Mouse (Mus musculus) liver, embryonic 14.5 days (tissue): ENCODE measurements around the gene Pmepa1. TPM values are rescaled to one million over a fixed set of nuclear protein-coding genes. Genes with fewer than 3 reads are reported as not detected.
A peak's percentile ranks its signal among the peaks of the same experiment; 100 is the strongest.

Experiments
- ATAC-seq: fragments of 200-750 bp; cut with Nextera tagmentation; 2 replicates; pipeline ENCODE4 v1.8.0; 2017; ENCODE audit warnings: moderate number of reproducible peaks, mild to moderate bottlenecking, moderate library complexity; ENCODE audit not compliant: insufficient read depth
- DNase-seq, 3 experiments: peaks; one replicate each; pipeline ENCODE4 v3.0.0-alpha.2; 2012 to 2013; ENCODE audit warnings: low read depth in 3 of 3, low spot score in 3 of 3
- H3K27ac ChIP-seq: fragments of 300-500 bp; sonication (generic); 2 replicates; pipeline ENCODE4 v1.5.1; 2014; ENCODE audit warnings: moderate library complexity, mild to moderate bottlenecking, control low read depth, inconsistent platforms
- H3K27me3 ChIP-seq: fragments of 300-500 bp; sonication (generic); 2 replicates; pipeline ENCODE4 v1.6.1; 2014; ENCODE audit warnings: mild to moderate bottlenecking, low read length, moderate library complexity; ENCODE audit not compliant: control insufficient read depth, insufficient read depth
- H3K36me3 ChIP-seq: fragments of 300-500 bp; sonication (generic); replicated peaks from 2 replicates; pipeline ENCODE4 v1.6.1; 2014; ENCODE audit warnings: low read depth; ENCODE audit not compliant: control insufficient read depth, insufficient read depth
- H3K4me1 ChIP-seq, 2 experiments: fragments of 200-500 bp in 1 of 2; fragments of 300-500 bp in 1 of 2; sonication (generic) in 1 of 2; replicated peaks; 2 replicates each; pipeline ENCODE4 v1.6.1; 2012 to 2014; ENCODE audit warnings: antibody characterized with exemption in 1 of 2, inconsistent platforms in 1 of 2, low read length in 1 of 2; ENCODE audit not compliant: control insufficient read depth in 2 of 2, insufficient read depth in 2 of 2
- H3K4me2 ChIP-seq: fragments of 300-500 bp; sonication (generic); 2 replicates; pipeline ENCODE4 v1.6.1; 2014; ENCODE audit warnings: low read depth, mild to moderate bottlenecking, control low read depth, moderate library complexity
- H3K4me3 ChIP-seq, 2 experiments: fragments of 200-500 bp in 1 of 2; fragments of 300-500 bp in 1 of 2; sonication (generic) in 1 of 2; 2 replicates each; pipeline ENCODE4 v1.5.1; 2012 to 2014; ENCODE audit warnings: low read depth in 2 of 2, low read length in 2 of 2, mild to moderate bottlenecking in 2 of 2, control low read depth in 1 of 2, inconsistent platforms in 1 of 2, moderate library complexity in 1 of 2; ENCODE audit not compliant: insufficient read depth in 1 of 2
- H3K9ac ChIP-seq: fragments of 300-500 bp; sonication (generic); replicated peaks from 2 replicates; pipeline ENCODE4 v1.6.1; 2014; ENCODE audit warnings: mild to moderate bottlenecking, control low read depth, moderate library complexity
- H3K9me3 ChIP-seq: fragments of 300-500 bp; sonication (generic); 2 replicates; pipeline ENCODE4 v1.6.1; 2016; ENCODE audit warnings: low read length, mixed read lengths; ENCODE audit not compliant: control insufficient read depth
- CTCF ChIP-seq: IDR thresholded peaks from 2 replicates; pipeline ENCODE4 v1.5.1; 2016; ENCODE audit warnings: antibody characterized with exemption, low read depth, control low read depth
- EP300 ChIP-seq: IDR thresholded peaks from 2 replicates; pipeline ENCODE4 v1.6.1; 2016; ENCODE audit warnings: antibody characterized with exemption, low read depth
- WGBS: fragments of 180-500 bp; shearing (Covaris S2); extraction: QIAGEN DNeasy Blood & Tissue Kit; methylation state at CpG from one replicate; pipeline ENCODE4 v1.1.7; 2014; ENCODE audit not compliant: insufficient replicate concordance; 5-methylcytosine and 5-hydroxymethylcytosine counted together
- polyA plus RNA-seq, 2 experiments: library from polyadenylated mRNA; depleted of rRNA in 1 of 2; stranded (reverse) in 1 of 2; unstranded in 1 of 2; fragments of >200 nt; fragmentation: Nextera tagmentation in 1 of 2; extraction: Ambion mirVana in 1 of 2; gene quantifications; 2 replicates each; pipeline versions ENCODE4 v1.2.1 to v1.2.3; 2012 to 2014

Pmepa1 gene
- polyA plus RNA-seq, 2 experiments, result 0.04 to 0.20 TPM

GRCm38 (mm10) chr2:173220754-173221153, 55.6 kb downstream of the Pmepa1 start:
- Histone ChIP-seq H3K4me3 (no peak overlapping the region), H3K4me2 (no peak overlapping the region), H3K27me3 (no peaks in the 10 kb centered on the region), H3K9me3 (no peaks in the 10 kb centered on the region), H3K36me3 (no peaks in the 10 kb centered on the region), H3K9ac (no peak overlapping the region), H3K27ac (no peak overlapping the region), H3K4me1 (no peaks in the 10 kb centered on the region)
- WGBS, result 74% methylated on average over 9 of the region's 9 CpGs
- no peak for TF ChIP-seq EP300
- no peak for TF ChIP-seq CTCF
- DNase-seq (no peak), ATAC-seq (no peak)

DNA sequence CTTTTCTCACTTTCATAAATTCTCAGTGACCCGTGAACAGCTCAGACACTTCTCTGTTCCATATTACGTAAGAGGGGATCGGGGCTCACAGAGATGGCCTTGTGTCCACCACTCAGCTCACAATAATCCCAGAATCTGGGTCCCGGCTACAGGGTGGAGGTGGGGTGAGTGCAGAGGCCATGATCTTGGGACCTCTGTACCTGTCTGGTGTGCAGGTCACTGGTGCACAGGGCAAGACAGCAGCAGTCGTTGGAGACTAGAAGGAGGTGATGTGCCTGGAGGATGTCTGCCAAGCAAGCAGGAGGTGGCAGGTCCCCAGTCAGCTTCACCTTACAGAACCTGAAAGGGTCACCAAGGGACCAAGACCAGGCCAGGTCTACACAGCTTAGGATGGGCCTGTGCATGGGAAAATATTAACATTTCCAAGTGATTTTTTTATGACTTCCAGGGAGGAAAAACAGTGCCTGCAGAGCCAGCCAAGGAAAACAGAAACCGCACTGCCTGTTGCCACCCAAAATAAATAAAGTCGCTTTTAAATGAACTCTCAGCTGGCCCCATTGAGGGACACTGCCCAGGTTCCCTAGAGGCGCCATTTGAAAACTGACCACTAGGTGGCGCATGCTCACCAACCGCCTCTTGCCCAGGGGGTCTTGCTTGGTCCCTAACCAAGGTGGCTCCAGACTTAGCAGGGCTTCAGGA, 56.9 kb downstream of the Pmepa1 start:
- Histone ChIP-seq H3K9me3 (no peaks in the 10 kb centered on the region), H3K27me3 (no peaks in the 10 kb centered on the region), H3K9ac (no peak overlapping the region), H3K4me1 (no peaks in the 10 kb centered on the region), H3K27ac (no peak overlapping the region), H3K36me3 (no peaks in the 10 kb centered on the region), H3K4me3 (no peak overlapping the region), H3K4me2 (no peak overlapping the region)
- TF ChIP-seq CTCF, result peak; percentile 90
- TF ChIP-seq EP300, result no peak
- no peak for ATAC-seq
- no peak for DNase-seq
- 31% methylated on average over 10 of the region's 10 CpGs for WGBS

DNA sequence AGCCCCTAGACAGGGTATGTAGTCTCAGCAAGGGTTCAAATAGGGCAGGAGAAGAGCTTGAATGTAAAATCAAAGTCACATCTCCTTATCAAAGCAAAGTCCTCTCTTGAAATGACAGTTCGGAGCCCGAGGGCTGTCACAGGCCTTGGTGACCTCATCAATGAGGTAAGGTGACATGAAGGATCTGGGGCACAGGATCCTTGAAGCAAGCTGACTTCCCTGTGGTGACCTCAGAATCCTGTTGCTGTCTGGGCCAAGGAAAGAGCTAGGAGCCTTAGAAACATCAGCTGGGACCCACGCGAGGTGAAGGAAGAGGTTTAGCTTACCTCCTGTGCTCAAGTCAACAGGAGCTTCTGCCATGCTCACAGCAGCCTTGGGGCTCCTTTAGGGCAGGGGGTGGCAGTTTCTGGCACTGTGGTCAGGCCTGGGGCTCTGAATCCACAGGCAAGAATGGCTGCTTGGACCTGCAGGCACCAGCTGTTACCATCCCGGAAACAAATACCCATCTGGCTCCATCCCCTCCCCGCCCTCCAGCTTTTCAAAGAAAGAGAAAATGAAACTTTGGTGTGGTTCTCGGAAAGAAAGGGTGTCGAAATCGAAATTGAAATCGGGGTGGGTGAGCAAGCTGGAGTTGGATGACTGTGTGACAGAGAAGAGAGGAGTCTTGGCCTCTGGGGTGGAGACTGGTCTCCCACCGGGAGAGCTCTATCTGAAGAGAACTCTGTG, 57.8 kb downstream of the Pmepa1 start, which contains the start of gene Zbp1:
Gene Zbp1, minus strand, starts transcription at position 508 of the 726 bp plus-strand sequence.
- Histone ChIP-seq H3K36me3 (no peaks in the 10 kb centered on the region), H3K27me3 (no peaks in the 10 kb centered on the region), H3K9ac (no peak within 1 kb of the TSS), H3K27ac (no peak within 1 kb of the TSS), H3K4me3 (no peak within 1 kb of the TSS), H3K9me3 (no peaks in the 10 kb centered on the region), H3K4me1 (no peaks in the 10 kb centered on the region), H3K4me2 (no peak within 1 kb of the TSS)
- TF ChIP-seq EP300 (no peak), CTCF (no peak)
- DNase-seq (no peak), ATAC-seq (no peak)
- 49% methylated on average over 11 of the region's 11 CpGs for WGBS

DNA sequence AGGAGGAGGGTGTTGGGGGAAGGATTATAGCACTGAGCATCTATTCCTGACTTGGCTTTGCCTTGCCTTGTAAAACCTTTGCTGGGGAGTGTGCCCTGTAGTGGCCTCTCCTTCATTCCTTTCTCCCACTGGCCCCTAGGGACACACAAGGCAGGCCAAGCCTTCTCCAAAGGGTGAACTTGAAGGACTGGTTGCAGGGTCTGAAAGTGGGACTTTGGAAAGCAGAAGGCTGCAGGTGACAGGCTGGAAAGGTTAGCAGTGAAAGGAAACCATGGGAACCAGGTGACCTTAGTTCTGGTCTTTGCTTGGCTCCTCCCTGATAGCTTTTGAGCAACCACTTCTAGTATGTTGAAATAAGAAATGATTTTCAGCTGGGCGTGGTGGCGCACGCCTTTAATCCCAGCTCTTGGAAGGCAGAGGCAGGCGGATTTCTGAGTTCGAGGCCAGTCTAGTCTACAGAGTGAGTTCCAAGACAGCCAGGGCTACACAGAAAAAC, 58.5 kb downstream of the Pmepa1 start:
- H3K4me2 ChIP-seq, result no peak overlapping the region
- TF ChIP-seq CTCF, result no peak
- no peak for TF ChIP-seq EP300
- no peak overlapping the region for H3K4me3 ChIP-seq
- no peaks in the 10 kb centered on the region for H3K9me3 ChIP-seq
- H3K4me1 ChIP-seq, result no peaks in the 10 kb centered on the region
- H3K36me3 ChIP-seq, result no peaks in the 10 kb centered on the region
- no peak for ATAC-seq
- DNase-seq, result no peak
- H3K27ac ChIP-seq, result no peak overlapping the region
- H3K27me3 ChIP-seq, result no peaks in the 10 kb centered on the region
- no peak overlapping the region for H3K9ac ChIP-seq
- 76% methylated on average over 5 of the region's 5 CpGs for WGBS

DNA sequence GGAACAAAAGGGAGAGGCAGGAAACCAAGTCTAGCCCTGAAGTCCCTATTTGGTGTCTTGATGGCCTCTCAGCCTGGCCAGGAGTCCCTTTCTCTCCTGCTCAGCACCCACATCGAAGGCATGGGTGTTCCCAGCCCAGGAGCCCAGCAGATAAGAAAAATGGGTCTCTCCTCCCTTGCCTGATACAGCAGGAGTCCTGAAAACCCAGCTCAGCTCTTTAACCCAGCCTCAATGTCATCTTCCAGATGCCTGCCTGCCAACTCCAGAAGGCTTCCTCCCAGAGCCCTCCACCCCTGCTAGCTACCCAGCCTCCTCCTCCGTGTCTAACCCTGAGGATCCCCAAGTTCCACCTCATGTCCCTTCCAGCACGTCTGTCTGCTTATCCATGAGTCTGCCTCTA, 59.1 kb downstream of the Pmepa1 start:
- H3K27ac ChIP-seq, result no peak overlapping the region
- 37% methylated on average over 3 of the region's 3 CpGs for WGBS
- H3K9ac ChIP-seq, result no peak overlapping the region
- H3K4me2 ChIP-seq, result no peak overlapping the region
- no peak overlapping the region for H3K4me3 ChIP-seq
- DNase-seq, result no peak
- H3K9me3 ChIP-seq, result no peaks in the 10 kb centered on the region
- ATAC-seq, result no peak
- no peaks in the 10 kb centered on the region for H3K4me1 ChIP-seq
- no peak for TF ChIP-seq CTCF
- no peak for TF ChIP-seq EP300
- H3K36me3 ChIP-seq, result no peaks in the 10 kb centered on the region
- H3K27me3 ChIP-seq, result no peaks in the 10 kb centered on the region
